8 mouse cellular contexts compared by ENCODE assay signal in the genomic region with DNA sequence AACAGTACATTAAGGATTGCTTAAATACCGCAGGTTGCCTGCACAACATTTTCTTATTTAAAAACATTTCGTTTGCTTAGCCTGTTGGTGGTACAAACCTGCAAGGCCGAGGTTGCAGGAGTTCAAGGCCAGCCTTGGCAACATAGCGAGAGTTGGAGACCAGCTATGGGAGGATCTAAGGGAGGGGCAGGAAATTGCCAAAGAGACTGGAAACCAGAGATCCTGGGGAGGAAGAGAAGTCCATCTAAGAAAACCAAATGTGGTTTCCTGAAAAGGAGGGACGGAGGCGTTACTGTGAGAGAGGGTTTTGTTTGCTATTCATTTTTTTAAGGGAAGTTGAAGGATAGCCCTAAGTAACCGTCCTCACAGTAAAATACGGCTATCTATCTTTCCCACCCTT. TPM values are rescaled to one million over a fixed set of nuclear protein-coding genes. Genes with fewer than 3 reads are reported as not detected.
DNase-seq lines count a peak whose midpoint lies in the region; ATAC-seq lines count a peak whose summit lies in the region.

No protein-coding gene starts in this region.

- peak overlapping the region; percentile 77 to 100 for H3K27ac ChIP-seq in heart, embryonic 14.5 days (replicated peaks in 1 of 2; ENCODE audit: control insufficient read depth in 1 of 2, insufficient read depth in 1 of 2, low read depth in 2 of 2, low read length in 2 of 2)
- peak overlapping the region; percentile 99 for H3K27ac ChIP-seq in limb, embryonic 13.5 days
- peak overlapping the region; percentile 99 for H3K27ac ChIP-seq in midbrain, embryonic 16.5 days (ENCODE audit: low read length)

- peaks cover 2 to 15% of the 10 kb centered on the region in 2 experiments for H3K4me1 ChIP-seq in heart, embryonic 14.5 days (ENCODE audit: control insufficient read depth in 2 of 2, insufficient read depth in 2 of 2, low read length in 2 of 2)
- H3K4me1 ChIP-seq in limb, embryonic 13.5 days: peaks cover 15% of the 10 kb centered on the region
- H3K4me1 ChIP-seq in midbrain, embryonic 16.5 days (ENCODE audit: control insufficient read depth, insufficient read depth, low read length): peaks cover 12% of the 10 kb centered on the region

- H3K9ac ChIP-seq in heart, embryonic 14.5 days (ENCODE audit: low read length): peak overlapping the region; percentile 98
- H3K9ac ChIP-seq in limb, embryonic 13.5 days: peak overlapping the region; percentile 93
- peak overlapping the region; percentile 98 for H3K9ac ChIP-seq in midbrain, embryonic 16.5 days (ENCODE audit: low read depth, low read length)

- H3K27me3 ChIP-seq in heart, embryonic 14.5 days (ENCODE audit: control insufficient read depth, insufficient read depth, low read length): no peaks in the 10 kb centered on the region
- H3K27me3 ChIP-seq in limb, embryonic 13.5 days: no peaks in the 10 kb centered on the region
- no peaks in the 10 kb centered on the region for H3K27me3 ChIP-seq in midbrain, embryonic 16.5 days (ENCODE audit: control insufficient read depth, insufficient read depth, low read depth, low read length)

- peaks cover 11% of the 10 kb centered on the region for H3K36me3 ChIP-seq in heart, embryonic 14.5 days (ENCODE audit: control insufficient read depth, insufficient read depth, low read length)
- H3K36me3 ChIP-seq in limb, embryonic 13.5 days: peaks cover 17% of the 10 kb centered on the region
- H3K36me3 ChIP-seq in midbrain, embryonic 16.5 days (ENCODE audit: control insufficient read depth, insufficient read depth, low read length): peaks cover 3% of the 10 kb centered on the region; the same call in 1 of the 2 replicates

- WGBS in heart, embryonic 14.5 days: 59% methylated on average over 8 of the region's 8 CpGs
- WGBS in limb, embryonic 13.5 days: 60% methylated on average over 8 of the region's 8 CpGs
- 61% methylated on average over 8 of the region's 8 CpGs for WGBS in midbrain, embryonic 16.5 days

- peaks cover 3% of the 10 kb centered on the region; the same call in 1 of the 2 replicates for H3K9me3 ChIP-seq in heart, embryonic 14.5 days (ENCODE audit: control insufficient read depth, low read length)
- H3K9me3 ChIP-seq in limb, embryonic 13.5 days: peaks cover 3% of the 10 kb centered on the region; the same call in 1 of the 2 replicates
- H3K9me3 ChIP-seq in midbrain, embryonic 16.5 days (replicated peaks; ENCODE audit: control insufficient read depth, low read length, poor library complexity, severe bottlenecking): no peaks in the 10 kb centered on the region

- no peak for ATAC-seq in heart, embryonic 14.5 days (ENCODE audit: insufficient number of reproducible peaks, insufficient read depth, low FRiP score, low read depth)
- no peak for ATAC-seq in limb, embryonic 13.5 days (ENCODE audit: low FRiP score, low read depth)
- ATAC-seq in midbrain, embryonic 16.5 days: no peak
- ATAC-seq in CD4-positive, CD25-positive, alpha-beta regulatory T cell, adult 4 months: no peak

- H3K4me2 ChIP-seq in heart, embryonic 14.5 days (ENCODE audit: low read length): peak overlapping the region; percentile 91
- peak overlapping the region; percentile 86 for H3K4me2 ChIP-seq in limb, embryonic 13.5 days (replicated peaks)
- H3K4me2 ChIP-seq in midbrain, embryonic 16.5 days (ENCODE audit: low read length): peak overlapping the region; percentile 84

- peak overlapping the region; percentile 49 to 80; a peak in 3 of 4 replicates for H3K4me3 ChIP-seq in heart, embryonic 14.5 days (ENCODE audit: control insufficient read depth in 1 of 2, insufficient read depth in 1 of 2, low read depth in 1 of 2, low read length in 2 of 2)
- peak overlapping the region; percentile 78 for H3K4me3 ChIP-seq in limb, embryonic 13.5 days
- peak overlapping the region; percentile 81 for H3K4me3 ChIP-seq in midbrain, embryonic 16.5 days (ENCODE audit: low read depth, low read length)

- peak; percentile 35 for DNase-seq in gastrocnemius, adult 18-20 months (ENCODE audit: low spot score)
- no peak for DNase-seq in gastrocnemius, adult 8-10 months (ENCODE audit: low spot score in 2 of 2)
- DNase-seq in c-Kit-positive CD71-negative TER-119-negative erythroid progenitor cells, embryonic 14.5 days (ENCODE audit: low read depth): peak; percentile 43
- no peak for DNase-seq in embryo, embryonic 9.5 days (ENCODE audit: extremely low spot score)

RNA-seq across cellular contexts. Expression of gene A930033H14Rik, which starts 1.3 kb away (rescaled TPM):
- 1 to 10 TPM; 4.4 to 4.8 TPM for total RNA-seq in gastrocnemius, adult 18-20 months (2021)
- total RNA-seq in gastrocnemius, adult 8-10 months (2022): 1 to 10 TPM; 5.0 to 6.5 (median 5.7) TPM
- polyA plus RNA-seq in heart, embryonic 14.5 days (2014; fragmentation: Nextera tagmentation; extraction: Ambion mirVana): 2.4 and 2.6 TPM in 2 replicates
- 2.7 and 3.1 TPM in 2 replicates for polyA plus RNA-seq in limb, embryonic 13.5 days (2015; fragmentation: Nextera tagmentation; extraction: Ambion mirVana)
- 1.3 and 1.5 TPM in 2 replicates for polyA plus RNA-seq in midbrain, embryonic 16.5 days (2015; fragmentation: Nextera tagmentation; extraction: Ambion mirVana)
- not detected for polyA plus RNA-seq in CD4-positive, CD25-positive, alpha-beta regulatory T cell, adult 4 months (2017; shearing (Covaris generic))

Comparison
In these comparisons a context has a peak if more than half of its experiments do, and no peak if none do; other contexts are left out.
1. DNase-seq: peak in gastrocnemius, adult 18-20 months (single experiment) and c-Kit-positive CD71-negative TER-119-negative erythroid progenitor cells, embryonic 14.5 days (single experiment); none in gastrocnemius, adult 8-10 months (0 of 2) and embryo, embryonic 9.5 days (single experiment).
2. Peak in every context shown above with its lines, with median percentiles within 50 percentile points of each other: H3K27ac ChIP-seq, H3K4me2 ChIP-seq, H3K4me3 ChIP-seq and H3K9ac ChIP-seq.